Mouse (Mus musculus) gastrocnemius, adult 8-10 months (tissue): Measurements from ENCODE around the gene Tsen2. TPM values are rescaled to one million over a fixed set of nuclear protein-coding genes. Genes with fewer than 3 reads are reported as not detected.

Experiments used
- DNase-seq, 2 experiments: peaks; one replicate each; pipeline ENCODE4 v3.0.0; 2022; ENCODE audit warnings: low spot score in 2 of 2
- total RNA-seq, 4 experiments: library from RNA; stranded (reverse); gene quantifications; 2 replicates each; pipeline ENCODE4 v1.2.4; 2022

Gene Tsen2
- total RNA-seq, 4 experiments from 2014 or later: 5.0 to 6.2 (median 5.6) TPM

- DNase-seq: peak; percentile 52 to 57
Observed at GRCm38 (mm10) chr6:115538645-115539429, 5.6 kb upstream of the Tsen2 start.

GRCm38 (mm10) chr6:115541676-115542275, 2.7 kb upstream of the Tsen2 start:
- DNase-seq: no peak

- no peak for DNase-seq
Observed at GRCm38 (mm10) chr6:115542341-115542740, 2.1 kb upstream of the Tsen2 start.

- DNase-seq: peak; percentile 46 to 60
Observed at GRCm38 (mm10) chr6:115546276-115546675, 1.8 kb downstream of the Tsen2 start.

GRCm38 (mm10) chr6:115555485-115555884, 11.0 kb downstream of the Tsen2 start:
- DNase-seq: no peak

- no peak for DNase-seq
Observed at GRCm38 (mm10) chr6:115558176-115558575, 13.7 kb downstream of the Tsen2 start.

GRCm38 (mm10) chr6:115559651-115560632, 15.5 kb downstream of the Tsen2 start:
- DNase-seq: no peak

GRCm38 (mm10) chr6:115565479-115566045, 21.1 kb downstream of the Tsen2 start:
- DNase-seq: no peak

GRCm38 (mm10) chr6:115574171-115574570, 29.7 kb downstream of the Tsen2 start:
- DNase-seq: no peak

- DNase-seq: no peak
Observed at GRCm38 (mm10) chr6:115577407-115577806, 32.9 kb downstream of the Tsen2 start.

GRCm38 (mm10) chr6:115577941-115578340, 33.5 kb downstream of the Tsen2 start:
- no peak for DNase-seq

GRCm38 (mm10) chr6:115580810-115581209, 36.3 kb downstream of the Tsen2 start:
- no peak for DNase-seq

GRCm38 (mm10) chr6:115582328-115583115, 38.1 kb downstream of the Tsen2 start:
- no peak for DNase-seq

- no peak for DNase-seq
Observed at GRCm38 (mm10) chr6:115583430-115584125, 39.1 kb downstream of the Tsen2 start.

- no peak for DNase-seq
Observed at GRCm38 (mm10) chr6:115584176-115584575, 39.7 kb downstream of the Tsen2 start.

GRCm38 (mm10) chr6:115586321-115586720, 41.9 kb downstream of the Tsen2 start:
- peak; percentile 52 to 68 for DNase-seq

GRCm38 (mm10) chr6:115591692-115592359, 47.4 kb downstream of the Tsen2 start:
- no peak for DNase-seq

GRCm38 (mm10) chr6:115592458-115592857, 48.0 kb downstream of the Tsen2 start, which contains the start of gene Mkrn2os:
Gene Mkrn2os, minus strand, starts transcription at chr6:115592576.
- no peak for DNase-seq

- no peak for DNase-seq
Observed at GRCm38 (mm10) chr6:115593252-115593651, 48.8 kb downstream of the Tsen2 start.
